Mouse (Mus musculus) adrenal gland, adult (tissue): ENCODE data around the gene Inpp5a.
A peak's percentile ranks its signal among the peaks of the same experiment; 100 is the strongest.
"Not testable (repeated sequence)": the region's sequence is repeated elsewhere in the genome, so short reads cannot be mapped to it uniquely, and the experiment has no call there.

Experiments used
- DNase-seq, 2 experiments: peaks; one replicate each; pipeline ENCODE4 v3.0.0; 2022 to 2023; ENCODE audit warnings: low spot score in 1 of 2; ENCODE audit not compliant: inconsistent age in 2 of 2

The Inpp5a gene

GRCm38 (mm10) chr7:139398530-139399021 lies 9.7 kb downstream of the Inpp5a start:
- peak in 1 of 2 experiments; percentile 54 for DNase-seq

GRCm38 (mm10) chr7:139399572-139399971 lies 10.7 kb downstream of the Inpp5a start:
- no peak for DNase-seq

GRCm38 (mm10) chr7:139399977-139400685 lies 11.2 kb downstream of the Inpp5a start:
- peak; percentile 68 to 89 for DNase-seq

DNA sequence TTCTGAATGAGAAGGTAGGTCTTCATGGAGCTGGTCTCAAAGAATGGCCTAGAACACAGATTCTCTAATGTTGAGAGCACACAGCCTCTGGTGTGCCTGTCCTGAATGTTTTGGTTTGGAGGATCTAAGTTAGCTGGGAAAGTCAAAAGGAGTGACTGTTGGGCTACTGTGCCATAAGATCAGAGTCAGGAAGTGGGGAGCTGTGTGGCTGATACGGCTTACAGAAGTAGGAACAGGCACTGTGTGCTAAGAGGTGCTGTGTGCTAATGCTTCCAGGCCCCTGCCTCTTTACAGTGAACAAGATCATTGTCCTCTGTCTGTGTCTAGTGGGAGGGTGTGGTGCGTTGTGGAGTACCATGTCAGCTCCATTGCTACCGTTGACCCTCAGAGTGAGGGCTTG lies 12.0 kb downstream of the Inpp5a start:
- DNase-seq: no peak

GRCm38 (mm10) chr7:139401791-139402190 lies 12.9 kb downstream of the Inpp5a start:
- DNase-seq: peak in 1 of 2 experiments; percentile 47

- DNase-seq: peak in 1 of 2 experiments; percentile 32
These were observed 13.8 kb downstream of the Inpp5a start for GRCm38 (mm10) chr7:139402721-139403120.

DNA sequence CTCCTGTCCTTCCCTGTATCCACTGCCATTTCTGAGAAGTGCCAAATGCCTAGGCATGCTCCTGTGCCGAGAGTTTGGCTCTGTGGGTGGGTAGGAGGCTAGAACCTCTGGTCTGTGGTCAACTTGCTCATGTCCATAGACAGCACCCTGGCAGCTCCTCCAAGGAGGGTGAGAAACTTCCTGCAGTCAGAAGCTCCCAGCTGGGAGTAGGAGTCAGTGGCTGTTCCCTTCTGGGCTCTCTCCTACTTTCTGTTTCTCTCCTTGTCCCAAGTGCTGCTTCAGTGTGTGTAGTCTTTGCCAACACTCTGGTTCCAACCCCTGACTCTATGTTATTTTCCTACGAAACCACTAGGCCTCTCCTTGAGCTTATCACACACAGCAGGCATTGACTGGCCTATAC lies 17.7 kb downstream of the Inpp5a start:
- no peak for DNase-seq

DNA sequence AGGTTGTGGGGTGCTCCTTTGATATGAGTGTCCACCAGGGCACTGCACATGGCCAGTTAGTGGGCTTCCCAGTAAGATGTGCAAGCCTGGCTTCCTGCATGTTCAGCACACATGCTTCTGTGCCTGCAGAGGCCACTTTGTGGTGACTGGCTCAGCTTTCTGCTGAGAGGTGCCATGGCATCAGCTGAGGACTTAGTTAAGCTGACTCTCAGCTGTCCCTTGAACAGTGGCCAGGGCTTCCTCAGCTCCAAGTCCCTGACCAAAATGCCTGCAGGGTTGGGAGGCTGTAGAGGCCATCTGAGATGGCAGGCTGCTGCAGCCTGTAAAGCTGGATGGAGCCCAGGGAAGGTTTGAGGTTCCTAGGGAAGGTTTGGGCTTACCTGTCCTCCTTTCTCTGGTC lies 19.1 kb downstream of the Inpp5a start:
- no peak for DNase-seq

GRCm38 (mm10) chr7:139409903-139410302 lies 21.0 kb downstream of the Inpp5a start:
- no peak for DNase-seq

GRCm38 (mm10) chr7:139412223-139412950 lies 23.5 kb downstream of the Inpp5a start:
- no peak for DNase-seq

DNA sequence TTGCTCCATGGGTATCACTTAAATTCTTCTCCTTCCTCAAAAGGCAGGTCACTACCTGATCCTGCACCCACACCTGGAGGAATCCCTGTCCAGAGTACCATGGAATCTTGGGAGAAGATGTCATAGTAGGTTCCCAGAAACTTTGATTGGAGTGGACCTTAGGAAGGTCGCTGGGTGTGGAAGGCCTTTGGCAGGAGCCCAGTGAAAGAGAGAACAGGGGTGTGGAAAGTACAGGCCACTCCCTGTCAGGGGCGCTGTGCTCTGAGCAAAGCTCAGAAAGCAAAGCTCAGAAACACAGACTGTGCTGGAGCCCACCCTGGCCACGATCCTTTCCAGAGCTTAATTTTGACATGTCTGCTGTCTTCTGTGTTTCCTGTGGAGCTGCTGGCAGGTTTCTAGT lies 24.5 kb downstream of the Inpp5a start:
- DNase-seq: peak in 1 of 2 experiments; percentile 55

- DNase-seq: no peak
These were observed 26.8 kb downstream of the Inpp5a start for GRCm38 (mm10) chr7:139415616-139416225.

DNA sequence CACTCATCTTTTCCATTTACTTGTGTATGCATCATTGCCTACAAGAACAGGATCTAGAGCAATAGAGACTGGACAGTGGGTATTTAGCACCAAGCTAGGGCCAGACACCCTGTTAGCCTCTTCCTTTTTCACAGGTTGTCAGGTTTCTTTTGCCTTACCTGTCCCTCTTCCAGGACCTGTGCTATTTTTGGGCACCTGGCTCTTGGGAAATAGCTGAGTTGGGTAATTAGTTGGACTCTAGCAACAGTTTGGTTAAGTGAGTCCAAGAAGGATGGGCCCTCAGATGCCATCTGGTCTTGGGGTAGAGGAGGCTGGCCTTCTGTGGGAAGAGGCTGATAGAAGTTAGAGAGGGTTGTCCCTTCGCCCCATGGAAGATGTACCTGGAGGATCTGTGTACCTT lies 29.5 kb downstream of the Inpp5a start:
- no peak for DNase-seq

- no peak for DNase-seq
These were observed 33.9 kb downstream of the Inpp5a start for GRCm38 (mm10) chr7:139422827-139423226.

DNA sequence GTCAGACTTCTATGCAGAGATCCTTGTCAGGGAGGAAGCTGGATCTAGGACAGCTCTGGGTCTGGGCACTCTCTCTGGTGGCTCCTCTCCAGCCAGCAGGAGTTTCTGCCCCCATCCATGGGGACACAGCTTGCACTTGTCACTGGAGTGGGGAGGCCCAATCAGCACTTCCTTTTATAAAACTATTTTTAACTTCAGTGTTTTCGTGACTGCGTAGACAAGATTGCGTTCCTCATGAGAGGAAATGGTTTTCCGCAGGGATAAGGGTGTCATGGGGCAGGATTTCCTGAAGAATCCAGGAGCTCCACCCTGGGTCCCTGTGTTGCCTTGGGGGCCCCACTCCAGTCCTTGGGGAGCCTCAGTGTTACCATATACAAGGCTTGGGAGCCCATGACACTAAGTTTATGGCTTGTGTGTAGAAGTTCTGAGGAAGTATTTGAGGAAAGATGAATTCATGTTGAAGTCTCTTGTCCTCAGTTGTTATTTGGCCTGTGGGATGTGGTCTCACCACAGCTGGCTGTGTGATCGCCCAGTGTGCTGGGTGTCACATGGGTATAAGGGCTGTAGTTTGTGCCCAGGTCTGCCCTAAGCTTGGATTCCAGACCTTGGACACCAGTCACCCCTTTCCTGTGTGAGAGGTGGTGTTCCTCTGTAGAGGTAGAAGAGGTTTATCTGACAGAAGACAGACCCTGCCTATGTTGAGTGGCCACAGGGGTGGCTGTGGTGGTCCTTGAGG lies 45.4 kb downstream of the Inpp5a start:
- DNase-seq: peak; percentile 54 to 73

DNA sequence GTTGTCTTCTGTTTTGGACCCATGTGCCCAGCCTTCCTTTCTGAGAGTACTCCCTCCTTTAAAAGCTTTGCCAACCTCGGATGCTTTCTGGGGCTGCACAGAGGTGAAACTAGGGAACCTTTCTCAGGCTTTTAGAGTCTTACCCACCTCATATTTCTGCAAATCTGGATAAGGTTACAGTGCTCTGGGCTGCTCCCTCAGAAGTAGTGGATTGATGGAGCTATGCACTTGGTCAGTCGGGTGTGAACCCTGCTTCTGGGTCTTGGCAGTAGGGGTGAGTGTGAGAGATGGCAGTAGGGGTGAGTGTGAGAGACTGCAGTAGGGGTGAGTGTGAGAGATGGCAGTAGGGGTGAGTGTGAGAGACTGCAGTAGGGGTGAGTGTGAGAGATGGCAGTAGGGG lies 46.0 kb downstream of the Inpp5a start:
- DNase-seq: not testable (repeated sequence)

DNA sequence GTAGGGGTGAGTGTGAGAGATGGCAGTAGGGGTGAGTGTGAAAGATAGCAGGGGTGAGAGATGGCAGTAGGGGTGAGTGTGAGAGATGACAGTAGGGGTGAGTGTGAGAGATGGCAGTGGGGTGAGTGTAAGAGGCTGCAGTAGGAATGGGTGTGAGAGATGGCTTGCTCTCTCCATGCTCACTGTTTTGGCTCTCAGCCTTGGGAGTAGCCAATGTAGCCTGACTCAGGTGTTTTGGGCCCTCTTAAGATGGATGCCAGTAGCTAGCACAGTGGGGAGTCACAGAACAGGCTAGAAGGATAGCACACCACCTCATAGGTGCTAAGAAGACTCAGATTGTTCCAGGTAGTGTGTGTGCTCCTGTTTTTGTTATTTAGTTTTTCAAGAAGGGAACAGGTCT lies 46.8 kb downstream of the Inpp5a start:
- no peak for DNase-seq

DNA sequence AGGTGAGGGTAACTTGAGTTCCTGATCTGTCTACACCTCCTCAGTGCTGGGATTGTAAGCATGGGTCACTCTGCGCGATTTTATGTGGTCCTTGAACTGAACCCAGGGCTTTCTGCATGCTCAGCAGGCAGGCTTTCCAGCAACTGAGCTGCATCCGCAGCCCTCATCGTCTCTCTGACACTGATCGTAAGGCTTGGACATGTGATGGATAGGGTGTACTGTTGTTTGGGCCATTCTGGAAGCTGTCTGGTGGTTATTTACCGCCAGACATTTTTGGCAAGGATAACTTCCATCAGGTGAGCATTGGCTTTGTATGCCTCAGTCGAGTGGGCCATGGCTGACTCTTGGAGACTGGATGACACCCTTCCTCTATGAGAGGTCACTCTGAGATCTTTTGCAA lies 48.0 kb downstream of the Inpp5a start:
- DNase-seq: no peak

GRCm38 (mm10) chr7:139437471-139437870 lies 48.6 kb downstream of the Inpp5a start:
- DNase-seq: no peak

DNA sequence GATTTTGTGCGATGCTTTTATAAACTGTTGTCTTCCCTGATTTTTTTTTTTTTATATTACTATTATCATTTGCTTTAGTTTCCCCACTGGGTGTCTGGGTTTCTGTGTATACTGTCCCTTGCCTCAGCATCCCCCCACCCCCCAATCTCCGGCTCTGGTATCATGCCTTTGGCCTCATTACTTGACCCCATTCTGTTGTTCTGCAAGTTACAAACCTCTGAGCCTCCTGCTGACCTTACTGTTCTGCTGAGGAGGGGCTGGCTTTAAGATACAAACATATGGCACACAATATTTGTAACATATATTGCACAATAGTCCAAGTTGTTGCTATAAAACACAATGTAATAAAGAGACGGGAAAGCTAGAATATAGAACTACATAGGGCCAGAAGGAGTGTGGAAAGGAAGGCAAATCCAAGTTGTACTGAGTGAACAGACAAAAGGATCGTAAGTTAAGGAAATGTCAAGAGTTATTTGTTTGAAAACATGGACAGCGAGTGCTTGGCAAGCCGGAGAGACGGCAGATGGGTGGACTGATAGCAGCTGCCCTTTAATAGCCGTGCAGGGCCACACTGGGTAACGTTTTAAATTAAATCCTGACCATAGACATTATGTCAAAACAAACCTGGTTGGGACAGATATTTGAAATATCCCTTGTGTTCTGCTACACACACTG lies 49.2 kb downstream of the Inpp5a start:
- DNase-seq: peak in 1 of 2 experiments; percentile 49

DNA sequence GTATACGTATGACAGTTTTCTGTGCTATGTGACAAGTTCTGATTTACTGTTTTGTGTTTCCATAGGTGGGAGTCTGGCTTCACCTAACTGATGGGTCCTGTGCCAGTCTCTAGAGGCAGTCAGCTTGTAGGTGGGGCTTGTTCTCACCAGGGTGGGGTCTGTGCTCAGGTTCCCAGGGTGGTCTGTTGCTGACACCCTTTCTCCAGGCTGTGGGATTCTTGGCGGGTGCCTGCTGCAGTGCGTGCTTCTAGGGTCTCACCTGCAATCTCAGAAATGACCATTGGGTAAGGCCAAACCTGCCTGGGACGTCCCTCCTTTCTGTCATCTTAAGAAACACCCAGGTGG lies 49.7 kb downstream of the Inpp5a start:
- DNase-seq: no peak
